Mouse (Mus musculus) heart, embryonic 16.5 days (tissue): ENCODE measurements at regions not wholly inside any gene's neighbourhood (a gene's known extent, or its start where the extent isn't known, plus 50 kb on each side); places are given as distances from the start of the nearest gene placed in this dataset.

Experiments
- ATAC-seq: fragments of 200-750 bp; cut with Nextera tagmentation; replicated peaks from 2 replicates; pipeline ENCODE4 v1.8.0; 2017; ENCODE audit warnings: moderate number of reproducible peaks; ENCODE audit not compliant: insufficient read depth, low FRiP score; ENCODE audit errors: extremely low read depth
- H3K27ac ChIP-seq: fragments of 300-500 bp; sonication (generic); 2 replicates; pipeline ENCODE4 v1.5.1; 2014; ENCODE audit warnings: mild to moderate bottlenecking, low read length, control low read depth, moderate library complexity
- H3K27me3 ChIP-seq: fragments of 300-500 bp; sonication (generic); 2 replicates; pipeline ENCODE4 v1.6.1; 2014; ENCODE audit warnings: low read length, mixed read lengths; ENCODE audit not compliant: control insufficient read depth, insufficient read depth
- H3K36me3 ChIP-seq: fragments of 300-500 bp; sonication (generic); 2 replicates; pipeline ENCODE4 v1.6.1; 2014; ENCODE audit not compliant: control insufficient read depth, insufficient read depth
- H3K4me1 ChIP-seq: fragments of 300-500 bp; sonication (generic); 2 replicates; pipeline ENCODE4 v1.6.1; 2014; ENCODE audit warnings: low read length, mixed read lengths; ENCODE audit not compliant: control insufficient read depth, insufficient read depth
- H3K4me2 ChIP-seq: fragments of 300-500 bp; sonication (generic); 2 replicates; pipeline ENCODE4 v1.6.1; 2014; ENCODE audit warnings: low read depth, mild to moderate bottlenecking, control low read depth, low read length
- H3K4me3 ChIP-seq: fragments of 300-500 bp; sonication (generic); 2 replicates; pipeline ENCODE4 v1.5.1; 2014; ENCODE audit warnings: mild to moderate bottlenecking, control low read depth, low read length
- H3K9ac ChIP-seq: fragments of 300-500 bp; sonication (generic); 2 replicates; pipeline ENCODE4 v1.6.1; 2014; ENCODE audit warnings: low read length, control low read depth
- H3K9me3 ChIP-seq: fragments of 300-500 bp; sonication (generic); replicated peaks from 2 replicates; pipeline ENCODE4 v1.6.1; 2016; ENCODE audit warnings: low read length; ENCODE audit not compliant: control insufficient read depth
- WGBS: fragments of 180-500 bp; shearing (Covaris S2); extraction: QIAGEN DNeasy Blood & Tissue Kit; methylation state at CpG from one replicate; pipeline ENCODE4 v1.1.7; 2014; 5-methylcytosine and 5-hydroxymethylcytosine counted together

DNA sequence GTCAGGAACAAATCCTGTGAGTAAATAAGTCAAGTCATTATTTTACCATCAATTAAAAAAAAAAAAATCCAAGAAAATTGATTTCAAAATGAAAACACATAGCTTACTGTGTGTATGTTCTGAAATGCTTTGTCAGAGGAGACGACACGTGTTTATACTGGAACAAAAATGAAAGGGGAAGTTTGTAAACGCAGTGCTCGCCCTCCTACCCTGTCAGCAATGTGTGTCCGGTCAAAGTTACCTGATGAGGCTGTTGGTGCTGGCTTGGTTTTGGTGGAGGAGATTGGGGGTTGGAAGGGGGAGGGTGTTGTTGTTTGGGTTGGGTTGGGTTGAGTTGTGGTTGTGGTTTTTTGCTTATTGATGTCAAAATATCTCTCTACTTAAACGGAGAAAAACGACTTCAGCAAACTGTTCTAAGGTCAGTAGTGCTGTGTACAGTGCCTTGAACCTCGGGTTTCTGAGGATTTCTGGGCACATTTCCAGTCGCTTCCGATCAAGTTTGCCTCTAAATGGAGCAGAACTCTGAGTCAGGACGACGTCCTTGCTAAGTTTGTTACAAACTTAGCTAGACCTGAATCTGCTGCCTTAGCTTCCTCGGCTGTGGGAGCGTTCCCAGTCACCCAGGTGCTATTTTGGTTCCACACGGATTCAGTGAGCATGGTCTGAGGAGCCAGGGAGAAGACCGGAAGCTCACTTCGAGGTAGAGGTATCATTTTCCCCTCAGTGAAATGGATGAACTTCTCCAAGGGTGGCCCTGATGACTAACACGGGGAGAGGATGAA lies 111.6 kb upstream of the Frmd6 start:
- ATAC-seq = no peak
- Histone ChIP-seq H3K4me1 (peaks cover 9% of the 10 kb centered on the region; the same call in 1 of the 2 replicates), H3K9ac (no peak overlapping the region), H3K4me2 (no peak overlapping the region), H3K4me3 (no peak overlapping the region), H3K27me3 (no peaks in the 10 kb centered on the region), H3K36me3 (no peaks in the 10 kb centered on the region), H3K27ac (no peak overlapping the region; the same call in 1 of the 2 replicates), H3K9me3 (peaks cover 7% of the 10 kb centered on the region; the same call in 1 of the 2 replicates)
- 56% methylated on average over 18 of the region's 18 CpGs for WGBS

DNA sequence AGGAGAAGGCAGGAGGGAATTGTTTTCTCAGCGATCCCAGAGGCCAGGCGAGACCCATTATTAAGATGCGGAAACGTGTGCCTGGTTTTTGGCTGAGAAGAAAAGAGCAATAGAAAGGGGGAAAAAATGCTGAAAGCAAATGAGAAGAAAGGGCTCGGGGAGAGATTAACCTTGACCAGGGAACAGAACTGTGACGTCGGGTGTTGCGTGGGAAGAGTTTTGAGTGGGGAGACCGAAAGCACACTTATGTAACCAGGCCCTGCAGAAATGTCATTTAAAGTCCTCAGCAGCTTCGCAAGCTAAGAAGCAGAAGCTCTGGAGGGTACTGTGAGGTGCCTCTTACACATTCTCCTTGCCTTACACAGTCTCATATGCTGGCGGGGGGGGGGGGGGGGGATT lies 111.0 kb upstream of the Frmd6 start:
- WGBS = 76% methylated on average over 11 of the region's 11 CpGs
- Histone ChIP-seq H3K36me3 (no peaks in the 10 kb centered on the region), H3K4me2 (no peak overlapping the region), H3K27ac (no peak overlapping the region; the same call in 1 of the 2 replicates), H3K9me3 (peaks cover 7% of the 10 kb centered on the region; the same call in 1 of the 2 replicates), H3K4me1 (peaks cover 12% of the 10 kb centered on the region; the same call in 1 of the 2 replicates), H3K4me3 (no peak overlapping the region), H3K27me3 (no peaks in the 10 kb centered on the region), H3K9ac (no peak overlapping the region)
- no peak for ATAC-seq

GRCm38 (mm10) chr12:70715836-70716235 lies 109.5 kb upstream of the Frmd6 start:
- 92% methylated on average over 2 of the region's 2 CpGs for WGBS
- no peak overlapping the region for H3K9ac ChIP-seq
- no peak overlapping the region for H3K4me3 ChIP-seq
- H3K9me3 ChIP-seq = peaks cover 7% of the 10 kb centered on the region; the same call in 1 of the 2 replicates
- H3K4me2 ChIP-seq = no peak overlapping the region
- no peak for ATAC-seq
- H3K27me3 ChIP-seq = no peaks in the 10 kb centered on the region
- no peaks in the 10 kb centered on the region for H3K36me3 ChIP-seq
- no peak overlapping the region for H3K27ac ChIP-seq
- H3K4me1 ChIP-seq = peaks cover 14% of the 10 kb centered on the region; the same call in 1 of the 2 replicates

DNA sequence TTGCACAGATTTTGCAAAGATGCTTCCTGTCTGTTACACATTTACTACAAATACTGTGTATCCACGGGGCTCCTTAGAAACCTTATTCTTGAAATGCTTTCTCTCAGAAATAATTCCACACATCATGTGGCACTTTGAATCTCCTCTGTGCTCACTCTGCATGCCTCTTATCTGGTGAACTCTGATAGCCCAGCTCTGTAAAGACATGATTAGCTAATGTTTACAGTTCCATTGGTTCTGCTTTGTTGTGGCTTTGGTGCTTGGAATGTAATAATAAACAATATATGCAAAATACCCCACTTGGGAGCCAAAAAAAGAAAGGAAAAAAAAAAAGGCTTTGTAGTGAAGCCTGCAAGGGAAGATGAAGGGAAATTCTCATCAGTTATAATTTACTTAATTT lies 106.7 kb upstream of the Frmd6 start:
- Histone ChIP-seq H3K9ac (no peak overlapping the region), H3K27ac (no peak overlapping the region), H3K4me3 (no peak overlapping the region), H3K27me3 (no peaks in the 10 kb centered on the region), H3K4me1 (peaks cover 4% of the 10 kb centered on the region; the same call in 1 of the 2 replicates), H3K36me3 (no peaks in the 10 kb centered on the region), H3K9me3 (peaks cover 7% of the 10 kb centered on the region; the same call in 1 of the 2 replicates), H3K4me2 (no peak overlapping the region)
- no peak for ATAC-seq
- WGBS = 9% methylated on average over 1 of the region's 1 CpGs

DNA sequence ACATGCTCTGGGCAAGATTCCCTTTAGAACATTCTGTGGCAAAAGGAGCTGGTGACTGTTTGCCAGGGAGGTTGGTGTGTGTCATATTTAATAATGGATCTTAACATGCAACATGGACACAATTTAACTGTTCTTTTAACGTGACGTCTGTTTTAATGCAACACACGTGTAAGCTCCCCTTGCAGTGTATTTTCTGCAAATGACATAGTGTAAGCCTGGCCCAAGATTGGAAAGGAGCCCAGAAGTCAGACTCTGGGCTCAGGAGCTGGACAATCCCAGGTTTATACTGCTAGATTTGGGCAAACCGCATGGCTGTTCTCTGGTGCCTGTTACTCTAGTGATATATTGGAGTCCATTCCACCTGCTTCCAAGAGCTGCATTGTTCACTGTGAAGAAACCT lies 106.1 kb upstream of the Frmd6 start:
- peak; percentile 52; the same call in 1 of the 2 replicates for ATAC-seq
- no peaks in the 10 kb centered on the region for H3K27me3 ChIP-seq
- no peak overlapping the region for H3K4me2 ChIP-seq
- H3K9ac ChIP-seq = no peak overlapping the region
- H3K36me3 ChIP-seq = no peaks in the 10 kb centered on the region
- no peak overlapping the region for H3K27ac ChIP-seq
- H3K4me3 ChIP-seq = no peak overlapping the region
- 35% methylated on average over 4 of the region's 4 CpGs for WGBS
- peaks cover 4% of the 10 kb centered on the region; the same call in 1 of the 2 replicates for H3K4me1 ChIP-seq
- H3K9me3 ChIP-seq = peaks cover 7% of the 10 kb centered on the region; the same call in 1 of the 2 replicates

DNA sequence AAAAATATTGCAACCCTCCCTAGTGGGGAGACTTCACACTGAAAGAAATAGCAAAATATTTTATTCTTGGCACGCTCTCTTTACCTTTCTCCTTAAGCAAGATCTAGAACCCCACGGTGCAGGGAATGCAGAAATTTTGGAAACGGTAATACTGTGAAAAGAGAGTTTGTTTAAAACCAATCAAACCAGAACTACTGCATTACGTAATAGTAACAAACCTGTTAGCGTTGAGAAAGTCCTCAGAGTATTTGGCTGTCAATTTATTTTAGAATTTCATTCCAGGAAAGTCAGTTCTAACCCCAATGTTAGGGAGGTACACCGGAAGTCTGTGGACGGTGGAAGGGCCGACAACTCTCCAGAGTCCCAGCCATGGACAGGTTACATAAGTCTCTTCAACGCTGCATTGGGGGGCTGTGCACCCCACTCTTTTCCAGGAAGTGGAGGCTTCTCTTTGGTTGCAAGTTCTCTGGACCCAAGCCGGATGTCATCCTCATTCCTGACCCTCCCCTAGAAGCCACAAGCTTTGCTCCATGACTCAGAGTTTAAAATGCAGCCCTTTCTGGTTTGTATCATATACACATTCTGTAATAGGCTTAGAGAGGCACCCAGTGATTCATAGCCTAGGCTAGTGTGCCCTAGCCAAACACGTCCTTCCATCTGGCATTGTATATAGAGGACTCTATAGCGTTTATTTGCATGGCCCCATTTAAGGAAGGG lies 105.0 kb upstream of the Frmd6 start:
- peaks cover 4% of the 10 kb centered on the region; the same call in 1 of the 2 replicates for H3K4me1 ChIP-seq
- no peak overlapping the region for H3K4me3 ChIP-seq
- H3K36me3 ChIP-seq = no peaks in the 10 kb centered on the region
- ATAC-seq = no peak
- H3K4me2 ChIP-seq = no peak overlapping the region
- no peak overlapping the region for H3K27ac ChIP-seq
- no peaks in the 10 kb centered on the region for H3K27me3 ChIP-seq
- H3K9me3 ChIP-seq = peaks cover 7% of the 10 kb centered on the region; the same call in 1 of the 2 replicates
- 80% methylated on average over 12 of the region's 12 CpGs for WGBS
- H3K9ac ChIP-seq = no peak overlapping the region

DNA sequence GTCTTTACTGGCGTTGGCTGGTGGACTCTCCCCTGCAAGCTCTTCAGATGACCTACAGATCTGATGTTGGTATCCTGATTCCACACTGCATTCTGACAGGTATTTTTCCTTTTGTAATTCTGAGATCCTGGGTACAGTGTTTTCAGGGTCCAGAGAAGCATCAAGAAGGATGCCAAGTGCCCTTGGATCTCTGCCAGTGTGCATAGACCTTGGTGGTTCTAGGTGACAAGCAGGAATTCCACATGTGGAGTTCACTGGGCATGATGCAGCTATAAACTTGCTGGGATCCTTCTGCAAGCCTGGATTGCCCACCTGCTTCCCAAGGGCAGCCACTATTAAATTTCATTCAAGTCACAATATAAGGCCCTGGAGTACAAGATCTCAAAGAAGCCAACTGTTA lies 100.0 kb upstream of the Frmd6 start:
- Histone ChIP-seq H3K4me1 (peaks cover 9% of the 10 kb centered on the region; the same call in 1 of the 2 replicates), H3K9me3 (no peaks in the 10 kb centered on the region), H3K9ac (no peak overlapping the region), H3K27me3 (no peaks in the 10 kb centered on the region), H3K36me3 (no peaks in the 10 kb centered on the region), H3K27ac (no peak overlapping the region), H3K4me3 (no peak overlapping the region), H3K4me2 (no peak overlapping the region)
- no peak for ATAC-seq
- 79% methylated on average over 1 of the region's 1 CpGs for WGBS

DNA sequence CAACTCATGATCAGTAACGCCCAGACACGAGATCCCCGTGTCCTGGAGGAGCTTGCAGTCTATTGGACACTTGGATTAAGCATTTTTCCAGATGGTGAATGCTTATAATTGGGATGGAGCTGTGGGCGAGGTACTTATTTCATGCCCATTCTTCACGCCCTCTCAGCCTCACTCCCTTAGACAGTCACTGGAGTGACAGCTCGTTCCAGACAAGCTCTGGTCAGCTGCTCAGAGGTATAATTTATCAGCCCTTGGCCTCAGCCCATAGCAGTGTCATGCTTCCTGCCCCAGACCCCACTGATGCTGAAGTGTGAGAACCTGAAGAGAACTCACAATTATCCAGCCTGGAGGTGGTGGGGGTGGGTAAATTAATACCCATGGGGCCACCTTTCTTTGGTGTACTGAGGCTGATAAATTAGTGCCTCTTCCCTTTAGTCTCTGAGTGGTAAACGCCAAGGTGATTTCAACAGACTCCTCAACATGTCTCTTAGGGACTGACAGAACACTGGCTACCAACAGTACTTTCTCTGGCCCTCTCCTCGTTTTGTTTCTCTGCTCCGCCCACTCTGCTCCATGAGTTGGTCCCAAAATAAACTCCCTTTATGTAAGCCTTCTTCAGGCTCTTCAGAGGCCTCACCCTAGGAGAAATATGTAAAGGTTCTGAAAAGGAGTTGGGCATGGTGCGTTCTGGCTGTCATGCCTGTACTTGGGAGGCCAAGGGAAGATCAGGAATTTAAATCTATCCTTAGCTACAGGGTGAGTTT lies 97.6 kb upstream of the Frmd6 start:
- 56% methylated on average over 10 of the region's 10 CpGs for WGBS
- peak; percentile 65 for ATAC-seq

More for the DNA sequence above, 97.6 kb upstream of the Frmd6 start:
- Histone ChIP-seq H3K4me3 (no peak overlapping the region), H3K4me2 (no peak overlapping the region), H3K9ac (no peak overlapping the region), H3K9me3 (no peaks in the 10 kb centered on the region), H3K27me3 (no peaks in the 10 kb centered on the region), H3K36me3 (no peaks in the 10 kb centered on the region), H3K4me1 (peaks cover 9% of the 10 kb centered on the region; the same call in 1 of the 2 replicates), H3K27ac (peak overlapping the region; percentile 21)
